Mouse (Mus musculus) neural tube, embryonic 14.5 days (tissue): ENCODE data around the gene Ano2. TPM values are rescaled to one million over a fixed set of nuclear protein-coding genes. Genes with fewer than 3 reads are reported as not detected.

ENCODE experiments used
- ATAC-seq: fragments of 200-750 bp; cut with Nextera tagmentation; 2 replicates; pipeline ENCODE4 v1.8.0; 2017; ENCODE audit warnings: low read depth, mild to moderate bottlenecking, moderate TSS enrichment, moderate library complexity
- H3K27ac ChIP-seq: fragments of 300-500 bp; sonication (generic); 2 replicates; pipeline ENCODE4 v1.5.1; 2014; ENCODE audit warnings: low read depth, mild to moderate bottlenecking, control low read depth, low read length, moderate library complexity, mixed read lengths
- H3K27me3 ChIP-seq: fragments of 300-500 bp; sonication (generic); 2 replicates; pipeline ENCODE4 v1.6.1; 2014; ENCODE audit warnings: low read length; ENCODE audit not compliant: control insufficient read depth, insufficient read depth
- H3K36me3 ChIP-seq: fragments of 300-500 bp; sonication (generic); 2 replicates; pipeline ENCODE4 v1.6.1; 2014; ENCODE audit warnings: low read length, mixed read lengths; ENCODE audit not compliant: control insufficient read depth, insufficient read depth
- H3K4me1 ChIP-seq: fragments of 300-500 bp; sonication (generic); 2 replicates; pipeline ENCODE4 v1.6.1; 2014; ENCODE audit warnings: low read length; ENCODE audit not compliant: control insufficient read depth, insufficient read depth
- H3K4me2 ChIP-seq: fragments of 300-500 bp; sonication (generic); 2 replicates; pipeline ENCODE4 v1.6.1; 2014; ENCODE audit warnings: mild to moderate bottlenecking, low read depth, low read length, control low read depth
- H3K4me3 ChIP-seq: fragments of 300-500 bp; sonication (generic); 2 replicates; pipeline ENCODE4 v1.5.1; 2014; ENCODE audit warnings: low read depth, low read length, control low read depth, mixed read lengths
- H3K9ac ChIP-seq: fragments of 300-500 bp; sonication (generic); replicated peaks from 2 replicates; pipeline ENCODE4 v1.6.1; 2014; ENCODE audit warnings: low read depth, mild to moderate bottlenecking, control low read depth, low read length, mixed read lengths
- H3K9me3 ChIP-seq: fragments of 300-500 bp; sonication (generic); 2 replicates; pipeline ENCODE4 v1.6.1; 2016; ENCODE audit warnings: low read length; ENCODE audit not compliant: control insufficient read depth
- WGBS: fragments of 180-500 bp; shearing (Covaris S2); extraction: QIAGEN DNeasy Blood & Tissue Kit; methylation state at CpG from one replicate; pipeline ENCODE4 v1.1.7; 2014; 5-methylcytosine and 5-hydroxymethylcytosine counted together
- polyA plus RNA-seq: library from polyadenylated mRNA; unstranded; fragments of >200 nt; fragmentation: Nextera tagmentation; extraction: Ambion mirVana; gene quantifications from 2 replicates; pipeline ENCODE4 v1.2.1, GENCODE M21; 2014

Ano2 gene
- polyA plus RNA-seq, 1 experiment from 2014 or later = 0.96 TPM

- H3K27ac ChIP-seq = no peak overlapping the region
- no peaks in the 10 kb centered on the region for H3K36me3 ChIP-seq
- H3K4me1 ChIP-seq = no peaks in the 10 kb centered on the region
- WGBS = 44% methylated on average over 2 of the region's 2 CpGs
- no peak overlapping the region for H3K4me2 ChIP-seq
- no peaks in the 10 kb centered on the region for H3K9me3 ChIP-seq
- no peak overlapping the region for H3K9ac ChIP-seq
- no peaks in the 10 kb centered on the region for H3K27me3 ChIP-seq
- ATAC-seq = no peak
- H3K4me3 ChIP-seq = no peak overlapping the region
Observed at GRCm38 (mm10) chr6:125868516-125868915, 178.3 kb downstream of the Ano2 start.

- Histone ChIP-seq H3K4me1 (no peaks in the 10 kb centered on the region), H3K9me3 (no peaks in the 10 kb centered on the region), H3K9ac (no peak overlapping the region), H3K36me3 (no peaks in the 10 kb centered on the region), H3K27ac (no peak overlapping the region), H3K27me3 (no peaks in the 10 kb centered on the region), H3K4me2 (no peak overlapping the region), H3K4me3 (no peak overlapping the region)
- no peak for ATAC-seq
- 89% methylated on average over 4 of the region's 4 CpGs for WGBS
Observed at GRCm38 (mm10) chr6:125871482-125871881, 181.3 kb downstream of the Ano2 start.

- Histone ChIP-seq H3K4me2 (no peak overlapping the region), H3K9ac (no peak overlapping the region), H3K27me3 (no peaks in the 10 kb centered on the region), H3K4me3 (no peak overlapping the region), H3K36me3 (no peaks in the 10 kb centered on the region), H3K27ac (no peak overlapping the region), H3K9me3 (no peaks in the 10 kb centered on the region), H3K4me1 (no peaks in the 10 kb centered on the region)
- 84% methylated on average over 6 of the region's 6 CpGs for WGBS
- no peak for ATAC-seq
Observed at GRCm38 (mm10) chr6:125874742-125875141, 184.5 kb downstream of the Ano2 start.

GRCm38 (mm10) chr6:125876884-125877283 lies 186.7 kb downstream of the Ano2 start:
- Histone ChIP-seq H3K9ac (no peak overlapping the region), H3K4me1 (no peaks in the 10 kb centered on the region), H3K27me3 (no peaks in the 10 kb centered on the region), H3K4me3 (no peak overlapping the region), H3K9me3 (no peaks in the 10 kb centered on the region), H3K36me3 (no peaks in the 10 kb centered on the region), H3K27ac (no peak overlapping the region), H3K4me2 (no peak overlapping the region)
- 90% methylated on average over 1 of the region's 1 CpGs for WGBS
- ATAC-seq = no peak

- WGBS = 78% methylated on average over 2 of the region's 2 CpGs
- Histone ChIP-seq H3K4me1 (no peaks in the 10 kb centered on the region), H3K9me3 (no peaks in the 10 kb centered on the region), H3K36me3 (no peaks in the 10 kb centered on the region), H3K27me3 (no peaks in the 10 kb centered on the region), H3K9ac (no peak overlapping the region), H3K4me3 (no peak overlapping the region), H3K4me2 (no peak overlapping the region), H3K27ac (no peak overlapping the region)
- no peak for ATAC-seq
Observed at GRCm38 (mm10) chr6:125878671-125879070, 188.5 kb downstream of the Ano2 start.

- 94% methylated on average over 7 of the region's 7 CpGs for WGBS
- Histone ChIP-seq H3K9me3 (no peaks in the 10 kb centered on the region), H3K4me2 (no peak overlapping the region), H3K27me3 (no peaks in the 10 kb centered on the region), H3K36me3 (no peaks in the 10 kb centered on the region), H3K4me1 (no peaks in the 10 kb centered on the region), H3K27ac (no peak overlapping the region), H3K4me3 (no peak overlapping the region), H3K9ac (no peak overlapping the region)
- ATAC-seq = no peak
Observed at GRCm38 (mm10) chr6:125879306-125879705, 189.1 kb downstream of the Ano2 start.

GRCm38 (mm10) chr6:125888596-125888995 lies 198.4 kb downstream of the Ano2 start:
- Histone ChIP-seq H3K4me1 (no peaks in the 10 kb centered on the region), H3K9me3 (peaks cover 3% of the 10 kb centered on the region; the same call in 1 of the 2 replicates), H3K27me3 (no peaks in the 10 kb centered on the region), H3K27ac (no peak overlapping the region), H3K9ac (no peak overlapping the region), H3K36me3 (no peaks in the 10 kb centered on the region), H3K4me2 (no peak overlapping the region), H3K4me3 (no peak overlapping the region)
- 100% methylated on average over 1 of the region's 1 CpGs for WGBS
- ATAC-seq = no peak

- no peak overlapping the region for H3K4me3 ChIP-seq
- 80% methylated on average over 3 of the region's 3 CpGs for WGBS
- no peak overlapping the region for H3K27ac ChIP-seq
- H3K27me3 ChIP-seq = no peaks in the 10 kb centered on the region
- ATAC-seq = no peak
- H3K36me3 ChIP-seq = no peaks in the 10 kb centered on the region
- H3K9ac ChIP-seq = no peak overlapping the region
- no peak overlapping the region for H3K4me2 ChIP-seq
- H3K4me1 ChIP-seq = no peaks in the 10 kb centered on the region
- H3K9me3 ChIP-seq = no peaks in the 10 kb centered on the region
Observed at GRCm38 (mm10) chr6:125894340-125894739, 204.1 kb downstream of the Ano2 start.

- H3K27me3 ChIP-seq = no peaks in the 10 kb centered on the region
- no peaks in the 10 kb centered on the region for H3K4me1 ChIP-seq
- H3K4me3 ChIP-seq = no peak overlapping the region
- H3K9ac ChIP-seq = no peak overlapping the region
- no peak overlapping the region for H3K4me2 ChIP-seq
- no peaks in the 10 kb centered on the region for H3K9me3 ChIP-seq
- ATAC-seq = no peak
- no peaks in the 10 kb centered on the region for H3K36me3 ChIP-seq
- no peak overlapping the region for H3K27ac ChIP-seq
- WGBS = 86% methylated on average over 9 of the region's 9 CpGs
Observed at GRCm38 (mm10) chr6:125914446-125914845, 224.2 kb downstream of the Ano2 start.

GRCm38 (mm10) chr6:125922746-125923145 lies 232.5 kb downstream of the Ano2 start:
- Histone ChIP-seq H3K27me3 (no peaks in the 10 kb centered on the region), H3K9ac (no peak overlapping the region), H3K36me3 (no peaks in the 10 kb centered on the region), H3K4me2 (no peak overlapping the region), H3K4me3 (no peak overlapping the region), H3K4me1 (no peaks in the 10 kb centered on the region), H3K9me3 (no peaks in the 10 kb centered on the region), H3K27ac (no peak overlapping the region)
- ATAC-seq = no peak
- WGBS = 72% methylated on average over 3 of the region's 3 CpGs
